Mouse (Mus musculus) c-Kit-negative CD71-positive TER-119-positive erythroid progenitor cells, embryonic 14.5 days (primary cell): ENCODE measurements around the gene H2-T22.

Experiments used
- DNase-seq: peaks from one replicate; pipeline ENCODE4 v3.0.0-alpha.2; 2013; ENCODE audit warnings: low read depth, low spot score

Gene H2-T22

GRCm38 (mm10) chr17:35998545-35999305 lies 43.8 kb downstream of the H2-T22 start:
- DNase-seq, result no peak

GRCm38 (mm10) chr17:35997713-35998510 lies 44.6 kb downstream of the H2-T22 start:
- peak; percentile 51 for DNase-seq

- peak; percentile 99 for DNase-seq
Observed at GRCm38 (mm10) chr17:35996949-35997348, 45.6 kb downstream of the H2-T22 start.

GRCm38 (mm10) chr17:35994879-35995240 lies 47.7 kb downstream of the H2-T22 start:
- no peak for DNase-seq

GRCm38 (mm10) chr17:35994175-35994878 lies 48.2 kb downstream of the H2-T22 start:
- DNase-seq, result peak; percentile 73

- peak; percentile 74 for DNase-seq
Observed at GRCm38 (mm10) chr17:35993675-35994074, 48.9 kb downstream of the H2-T22 start.

GRCm38 (mm10) chr17:35991781-35992180 lies 50.8 kb downstream of the H2-T22 start:
- DNase-seq, result no peak
